ENCODE assay signal across 9 mouse cellular contexts in genomic region chr8:121675701-121676100, GRCm38 (mm10). TPM values are rescaled to one million over a fixed set of nuclear protein-coding genes. Genes with fewer than 3 reads are reported as not detected.
A peak's percentile ranks its signal among the peaks of the same experiment; 100 is the strongest.
DNase-seq lines count a peak whose midpoint lies in the region; ATAC-seq and TF ChIP-seq lines count a peak whose summit lies in the region.
"Had no signal": no experiment of that assay in that cellular context is flagged by ENCODE, and none has a peak within 500 bp of the region (broad histone marks: within the 10 kb centered on the region; RNA-seq: fewer than 3 reads in every experiment).

No protein-coding gene starts in this region.

- H3K9me3 ChIP-seq in heart, embryonic 10.5 days = no peaks in the 10 kb centered on the region
- H3K9me3 ChIP-seq in ES-Bruce4 (replicated peaks; ENCODE audit: control insufficient read depth, insufficient read depth, low read length, poor library complexity, severe bottlenecking) = no peaks in the 10 kb centered on the region

- peaks cover 6% of the 10 kb centered on the region; the same call in 1 of the 2 replicates for H3K27me3 ChIP-seq in heart, embryonic 10.5 days (ENCODE audit: insufficient read depth, poor library complexity, severe bottlenecking)
- no peaks in the 10 kb centered on the region for H3K27me3 ChIP-seq in ES-Bruce4 (ENCODE audit: control insufficient read depth, insufficient read depth, low read length, poor library complexity, severe bottlenecking)

- TF ChIP-seq POLR2A in ES-Bruce4 (IDR thresholded peaks at IDR 0.05; ENCODE audit: insufficient read depth, low read length) = no peak
- peak; percentile 33; the same call in 1 of the 2 replicates for TF ChIP-seq POLR2A in lung, adult 2 months (IDR thresholded peaks at IDR 0.05; ENCODE audit: borderline replicate concordance, extremely low read depth, low read depth, low read length)

- H3K9ac ChIP-seq in ES-Bruce4 (ENCODE audit: low read depth, poor library complexity, severe bottlenecking) = peak overlapping the region; percentile 53

- DNase-seq in heart, adult 18-20 months = peak; percentile 65
- DNase-seq in heart, embryonic 10.5 days (ENCODE audit: low spot score) = no peak
- peak; percentile 88 for DNase-seq in gastrocnemius, adult 2 months
- peak; percentile 38 for DNase-seq in lung, adult 2 months
- DNase-seq in thymus, postnatal 36 days = no peak
- DNase-seq in left cerebral cortex, adult 11 months (ENCODE audit: low spot score) = no peak

- H3K27ac ChIP-seq in heart, embryonic 10.5 days = no peak overlapping the region
- no peak overlapping the region for H3K27ac ChIP-seq in ES-Bruce4 (ENCODE audit: insufficient read depth, low read length)
- peak overlapping the region; percentile 81 for H3K27ac ChIP-seq in gastrocnemius, adult 2 months

- no peaks in the 10 kb centered on the region for H3K36me3 ChIP-seq in heart, embryonic 10.5 days
- H3K36me3 ChIP-seq in ES-Bruce4 (ENCODE audit: control insufficient read depth, insufficient read depth, low read length, poor library complexity, severe bottlenecking) = no peaks in the 10 kb centered on the region

- no peak for TF ChIP-seq EP300 in ES-Bruce4 (IDR thresholded peaks at IDR 0.05; ENCODE audit: insufficient read depth, low read depth, low read length)

- intact Hi-C loops in gastrocnemius, adult 2 months (cut with DNase I) = no loop called here

- peaks cover 17% of the 10 kb centered on the region for H3K4me1 ChIP-seq in heart, embryonic 10.5 days
- H3K4me1 ChIP-seq in ES-Bruce4 (ENCODE audit: control insufficient read depth, insufficient read depth, low read length) = no peaks in the 10 kb centered on the region
- peaks cover 5% of the 10 kb centered on the region for H3K4me1 ChIP-seq in lung, adult 2 months (ENCODE audit: control insufficient read depth, insufficient read depth, low read length)

- no peak overlapping the region for H3K4me3 ChIP-seq in heart, embryonic 10.5 days
- H3K4me3 ChIP-seq in ES-Bruce4 (ENCODE audit: low read depth, low read length) = peak overlapping the region; percentile 49
- H3K4me3 ChIP-seq in gastrocnemius, adult 2 months = peak overlapping the region; percentile 52
- H3K4me3 ChIP-seq in lung, adult 2 months (replicated peaks; ENCODE audit: extremely low read depth, low read depth, low read length) = no peak overlapping the region

- ATAC-seq in megakaryocyte progenitor cell, adult 5-6 weeks (replicated peaks; ENCODE audit: poor library complexity) = no peak
- ATAC-seq: CD4-positive, CD25-positive, alpha-beta regulatory T cell, adult 4 months had no signal

- 48% methylated on average over 20 of the region's 20 CpGs for WGBS in heart, embryonic 10.5 days
- 32% methylated on average over 20 of the region's 20 CpGs for WGBS in lung, adult 2 months

- TF ChIP-seq CTCF in ES-Bruce4 (IDR thresholded peaks at IDR 0.05; ENCODE audit: low read depth, low read length) = no peak
- no peak for TF ChIP-seq CTCF in gastrocnemius, adult 2 months (IDR thresholded peaks at IDR 0.05)
- TF ChIP-seq CTCF in lung, adult 2 months (IDR thresholded peaks at IDR 0.05; ENCODE audit: insufficient read depth, low read length) = no peak

RNA-seq across cellular contexts. Expression of gene Zcchc14, which starts 23.0 kb away (rescaled TPM):
- total RNA-seq in heart, adult 18-20 months (2021) = 10 to 100 TPM; 23.3 to 26.5 TPM
- 7.8 and 10.9 TPM in 2 replicates for polyA plus RNA-seq in heart, embryonic 10.5 days (2016; fragmentation: Nextera tagmentation; extraction: Ambion mirVana)
- polyA plus RNA-seq in ES-Bruce4 (2011; ENCODE audit: insufficient read depth, insufficient read length, low read depth, missing spikeins) = 38.1 and 39.9 TPM in 2 replicates
- total RNA-seq in gastrocnemius, adult 2 months (2021) = 10 to 100 TPM; 18.8 to 22.3 TPM
- polyA plus RNA-seq in lung, adult 2 months (2012; rRNA removed) = 40.8 and 50.9 TPM in 2 replicates
- total RNA-seq in megakaryocyte progenitor cell, adult 5-6 weeks (2015) = 0.07 TPM in 1 of 2 replicates, not detected in the other
- total RNA-seq in megakaryocyte progenitor cell, adult 5-6 weeks (2017) = 0.04 TPM in 1 of 2 replicates, not detected in the other

RNA-seq across cellular contexts. Expression of gene Jph3, which starts 53.7 kb away (rescaled TPM):
- under 1 TPM in 1 of 2 experiments, not detected in 1; 0.12 TPM for total RNA-seq in heart, adult 18-20 months (2021)
- polyA plus RNA-seq in heart, embryonic 10.5 days (2016; fragmentation: Nextera tagmentation; extraction: Ambion mirVana) = 0.74 and 1.4 TPM in 2 replicates
- 1.4 and 1.8 TPM in 2 replicates for polyA plus RNA-seq in ES-Bruce4 (2011; ENCODE audit: insufficient read depth, insufficient read length, low read depth, missing spikeins)
- not detected for total RNA-seq in gastrocnemius, adult 2 months (2021)
- 0.06 and 0.10 TPM in 2 replicates for polyA plus RNA-seq in lung, adult 2 months (2012; rRNA removed)
- total RNA-seq in megakaryocyte progenitor cell, adult 5-6 weeks (2015) = not detected in 2 replicates
- total RNA-seq in megakaryocyte progenitor cell, adult 5-6 weeks (2017) = 0.04 TPM in 1 of 2 replicates, not detected in the other

Comparison
In these comparisons a context has a peak if more than half of its experiments do, and no peak if none do; other contexts are left out.
1. DNase-seq: peak in heart, adult 18-20 months (2 of 2), gastrocnemius, adult 2 months (single experiment) and lung, adult 2 months (single experiment); none in heart, embryonic 10.5 days (single experiment), thymus, postnatal 36 days (0 of 2) and left cerebral cortex, adult 11 months (single experiment).
2. H3K4me3 ChIP-seq: peak in ES-Bruce4 (single experiment) and gastrocnemius, adult 2 months (single experiment); none in heart, embryonic 10.5 days (single experiment) and lung, adult 2 months (single experiment).
3. RNA of gene Zcchc14, which starts 23.0 kb away (total RNA-seq): 23.3 to 26.5 TPM in heart, adult 18-20 months and 18.8 to 22.3 TPM in gastrocnemius, adult 2 months; 0.04 to 0.07 TPM in megakaryocyte progenitor cell, adult 5-6 weeks; every median in the first group is over 10 times any median in the second.